Comparison of ENCODE assay signal across 8 mouse cellular contexts in genomic region chr6:71493675-71494340, GRCm38 (mm10). TPM values are rescaled to one million over a fixed set of nuclear protein-coding genes. Genes with fewer than 3 reads are reported as not detected.
DNase-seq lines count a peak whose midpoint lies in the region; ATAC-seq and TF ChIP-seq lines count a peak whose summit lies in the region.

Gene Rnf103 (plus strand): TSS chr6:71493894.

- peak within 1 kb of the TSS; percentile 99 for H3K27ac ChIP-seq in cortical plate, adult 2 months (ENCODE audit: insufficient read depth, low read length)

- H3K4me1 ChIP-seq in cortical plate, adult 2 months (ENCODE audit: control insufficient read depth, insufficient read depth, low read length): peaks cover 2% of the 10 kb centered on the region

- no peak for TF ChIP-seq CTCF in cortical plate, adult 2 months (IDR thresholded peaks at IDR 0.05; ENCODE audit: extremely low read depth, insufficient read depth, low read length)

- peak; percentile 78 for TF ChIP-seq POLR2A in cortical plate, adult 2 months (IDR thresholded peaks at IDR 0.05; ENCODE audit: extremely low read depth, insufficient read depth, low read length)

- peak; percentile 79 for ATAC-seq in activated CD4-positive, CD25-positive, alpha-beta regulatory T cell, adult 4 months
- peak; percentile 91 for ATAC-seq in megakaryocyte progenitor cell, adult 5-6 weeks (replicated peaks; ENCODE audit: poor library complexity)

- DNase-seq in gastrocnemius, postnatal 10 days: peak; percentile 95
- peak; percentile 94 for DNase-seq in induced T-regulatory cell, adult 2 months (ENCODE audit: low read depth)
- peak; percentile 64 to 83 for DNase-seq in left cerebral cortex, adult 9 months (ENCODE audit: low spot score in 2 of 2)
- DNase-seq in right cerebral cortex, postnatal 14 days: peak; percentile 88
- DNase-seq in urinary bladder, postnatal 36 days (ENCODE audit: low spot score in 2 of 2): peak; percentile 84 to 91

- peak within 1 kb of the TSS; percentile 99 for H3K4me3 ChIP-seq in cortical plate, adult 2 months (ENCODE audit: insufficient read depth, low read length)

RNA-seq across cellular contexts. Expression of gene Rnf103, which starts in this region (rescaled TPM):
- polyA plus RNA-seq in activated CD4-positive, CD25-positive, alpha-beta regulatory T cell, adult 4 months (2017; shearing (Covaris generic)): 1 to 10 TPM; 4.4 to 5.7 TPM
- 32.4 and 34.4 TPM in 2 replicates for polyA plus RNA-seq in cortical plate, adult 2 months (2012; rRNA removed)
- total RNA-seq in gastrocnemius, postnatal 10 days (2021): 10 to 100 TPM; 20.5 to 22.9 TPM
- total RNA-seq in megakaryocyte progenitor cell, adult 5-6 weeks (2015): 11.7 and 14.9 TPM in 2 replicates
- total RNA-seq in megakaryocyte progenitor cell, adult 5-6 weeks (2017): 10.8 and 12.4 TPM in 2 replicates

Comparison
In these comparisons a context has a peak if more than half of its experiments do, and no peak if none do; other contexts are left out.
1. Peak in every context shown above with its lines: DNase-seq, ATAC-seq, H3K4me3 ChIP-seq and H3K27ac ChIP-seq.